Mouse (Mus musculus) lung, embryonic 15.5 days (tissue): ENCODE measurements around the gene Asgr1. TPM values are rescaled to one million over a fixed set of nuclear protein-coding genes. Genes with fewer than 3 reads are reported as not detected.

ENCODE experiments used
- ATAC-seq: fragments of 200-750 bp; cut with Nextera tagmentation; 2 replicates; pipeline ENCODE4 v1.8.0; 2017; ENCODE audit warnings: moderate number of reproducible peaks, borderline replicate concordance; ENCODE audit not compliant: low FRiP score, low TSS enrichment; ENCODE audit errors: extremely low read depth
- H3K27ac ChIP-seq: fragments of 300-500 bp; sonication (generic); 2 replicates; pipeline ENCODE4 v1.5.1; 2015; ENCODE audit warnings: moderate library complexity, mild to moderate bottlenecking, inconsistent platforms
- H3K27me3 ChIP-seq: fragments of 300-500 bp; sonication (generic); 2 replicates; pipeline ENCODE4 v1.6.1; 2015; ENCODE audit warnings: inconsistent platforms
- H3K36me3 ChIP-seq: fragments of 300-500 bp; sonication (generic); 2 replicates; pipeline ENCODE4 v1.6.1; 2015; ENCODE audit warnings: inconsistent platforms
- H3K4me1 ChIP-seq: fragments of 300-500 bp; sonication (generic); 2 replicates; pipeline ENCODE4 v1.6.1; 2015; ENCODE audit warnings: inconsistent platforms
- H3K4me2 ChIP-seq: fragments of 300-500 bp; sonication (generic); 2 replicates; pipeline ENCODE4 v1.6.1; 2015; ENCODE audit warnings: inconsistent platforms, mild to moderate bottlenecking, moderate library complexity
- H3K4me3 ChIP-seq: fragments of 300-500 bp; sonication (generic); 2 replicates; pipeline ENCODE4 v1.5.1; 2015; ENCODE audit warnings: mild to moderate bottlenecking, inconsistent platforms
- H3K9ac ChIP-seq: fragments of 300-500 bp; sonication (generic); 2 replicates; pipeline ENCODE4 v1.6.1; 2015; ENCODE audit warnings: inconsistent platforms
- H3K9me3 ChIP-seq: fragments of 300-500 bp; sonication (generic); 2 replicates; pipeline ENCODE4 v1.6.1; 2016; ENCODE audit warnings: inconsistent platforms
- WGBS: fragments of 180-500 bp; shearing (Covaris S2); methylation state at CpG from one replicate; pipeline ENCODE4 v1.1.7; 2015; 5-methylcytosine and 5-hydroxymethylcytosine counted together
- polyA plus RNA-seq: library from polyadenylated mRNA; unstranded; fragments of >200 nt; fragmentation: Nextera tagmentation; extraction: Ambion mirVana; gene quantifications from 2 replicates; pipeline ENCODE4 v1.2.1, GENCODE M21; 2015

Asgr1 gene
- polyA plus RNA-seq, 1 experiment from 2014 or later = 0.29 TPM

GRCm38 (mm10) chr11:70028401-70029129, 25.3 kb upstream of the Asgr1 start:
- Histone ChIP-seq H3K4me2 (peak overlapping the region; percentile 56), H3K4me1 (peaks cover 59% of the 10 kb centered on the region), H3K9me3 (no peaks in the 10 kb centered on the region), H3K27ac (peak overlapping the region; percentile 59), H3K4me3 (peak overlapping the region; percentile 23), H3K27me3 (peaks cover 3% of the 10 kb centered on the region; the same call in 1 of the 2 replicates), H3K9ac (no peak overlapping the region), H3K36me3 (peaks cover 25% of the 10 kb centered on the region)
- 15% methylated on average over 12 of the region's 12 CpGs for WGBS
- no peak for ATAC-seq

GRCm38 (mm10) chr11:70029130-70029801, 24.6 kb upstream of the Asgr1 start:
- Histone ChIP-seq H3K4me2 (peak overlapping the region; percentile 56), H3K27me3 (no peaks in the 10 kb centered on the region; the same call in 1 of the 2 replicates), H3K9me3 (no peaks in the 10 kb centered on the region), H3K4me1 (peaks cover 54% of the 10 kb centered on the region), H3K36me3 (peaks cover 28% of the 10 kb centered on the region), H3K9ac (no peak overlapping the region), H3K4me3 (peak overlapping the region; percentile 23), H3K27ac (peak overlapping the region; percentile 59)
- ATAC-seq = peak; percentile 75
- 3% methylated on average over 20 of the region's 20 CpGs for WGBS

GRCm38 (mm10) chr11:70029829-70030550, 23.9 kb upstream of the Asgr1 start:
- Histone ChIP-seq H3K4me2 (peak overlapping the region; percentile 56), H3K4me3 (0 out of 2 replicates have a peak overlapping the region, but pooled peaks have one; percentile 23), H3K4me1 (peaks cover 48% of the 10 kb centered on the region), H3K36me3 (peaks cover 28% of the 10 kb centered on the region), H3K27me3 (no peaks in the 10 kb centered on the region; the same call in 1 of the 2 replicates), H3K9ac (no peak overlapping the region), H3K9me3 (no peaks in the 10 kb centered on the region), H3K27ac (peak overlapping the region; percentile 59; the same call in 1 of the 2 replicates)
- 38% methylated on average over 11 of the region's 11 CpGs for WGBS
- no peak for ATAC-seq

- peaks cover 28% of the 10 kb centered on the region for H3K36me3 ChIP-seq
- no peak overlapping the region for H3K4me3 ChIP-seq
- H3K4me2 ChIP-seq = no peak overlapping the region
- H3K27me3 ChIP-seq = no peaks in the 10 kb centered on the region; the same call in 1 of the 2 replicates
- no peak overlapping the region for H3K27ac ChIP-seq
- H3K9me3 ChIP-seq = no peaks in the 10 kb centered on the region
- WGBS = 92% methylated on average over 28 of the region's 28 CpGs
- no peak overlapping the region for H3K9ac ChIP-seq
- H3K4me1 ChIP-seq = peaks cover 44% of the 10 kb centered on the region
- no peak for ATAC-seq
Measured at GRCm38 (mm10) chr11:70030651-70031320, 23.1 kb upstream of the Asgr1 start.

GRCm38 (mm10) chr11:70031321-70031670, 22.6 kb upstream of the Asgr1 start:
- H3K27ac ChIP-seq = no peak overlapping the region
- ATAC-seq = no peak
- peaks cover 28% of the 10 kb centered on the region for H3K36me3 ChIP-seq
- H3K9ac ChIP-seq = no peak overlapping the region
- H3K4me2 ChIP-seq = no peak overlapping the region
- no peaks in the 10 kb centered on the region; the same call in 1 of the 2 replicates for H3K27me3 ChIP-seq
- WGBS = 96% methylated on average over 11 of the region's 11 CpGs
- peaks cover 39% of the 10 kb centered on the region for H3K4me1 ChIP-seq
- no peak overlapping the region for H3K4me3 ChIP-seq
- H3K9me3 ChIP-seq = no peaks in the 10 kb centered on the region

GRCm38 (mm10) chr11:70038174-70038573, 15.7 kb upstream of the Asgr1 start:
- no peak for ATAC-seq
- no peak overlapping the region for H3K27ac ChIP-seq
- H3K4me2 ChIP-seq = no peak overlapping the region
- WGBS = 75% methylated on average over 7 of the region's 7 CpGs
- H3K27me3 ChIP-seq = no peaks in the 10 kb centered on the region
- H3K4me1 ChIP-seq = no peaks in the 10 kb centered on the region
- no peaks in the 10 kb centered on the region for H3K9me3 ChIP-seq
- no peak overlapping the region for H3K9ac ChIP-seq
- no peak overlapping the region for H3K4me3 ChIP-seq
- peaks cover 23% of the 10 kb centered on the region for H3K36me3 ChIP-seq

- H3K4me2 ChIP-seq = no peak overlapping the region
- no peaks in the 10 kb centered on the region for H3K9me3 ChIP-seq
- H3K9ac ChIP-seq = no peak overlapping the region
- no peak overlapping the region for H3K27ac ChIP-seq
- no peak overlapping the region for H3K4me3 ChIP-seq
- no peaks in the 10 kb centered on the region for H3K4me1 ChIP-seq
- 87% methylated on average over 10 of the region's 10 CpGs for WGBS
- H3K27me3 ChIP-seq = no peaks in the 10 kb centered on the region
- no peak for ATAC-seq
- H3K36me3 ChIP-seq = peaks cover 30% of the 10 kb centered on the region
Measured at GRCm38 (mm10) chr11:70039631-70040030, 14.3 kb upstream of the Asgr1 start.

- no peaks in the 10 kb centered on the region for H3K4me1 ChIP-seq
- H3K36me3 ChIP-seq = peaks cover 31% of the 10 kb centered on the region
- no peaks in the 10 kb centered on the region for H3K27me3 ChIP-seq
- no peak overlapping the region for H3K4me2 ChIP-seq
- H3K9ac ChIP-seq = no peak overlapping the region
- H3K9me3 ChIP-seq = no peaks in the 10 kb centered on the region
- no peak overlapping the region for H3K4me3 ChIP-seq
- H3K27ac ChIP-seq = no peak overlapping the region
- no peak for ATAC-seq
- 92% methylated on average over 7 of the region's 7 CpGs for WGBS
Measured at GRCm38 (mm10) chr11:70040184-70040583, 13.7 kb upstream of the Asgr1 start.

- WGBS = 84% methylated on average over 23 of the region's 23 CpGs
Measured at GRCm38 (mm10) chr11:70042309-70043085, 11.4 kb upstream of the Asgr1 start.

GRCm38 (mm10) chr11:70043665-70044064, 10.2 kb upstream of the Asgr1 start:
- WGBS = 84% methylated on average over 7 of the region's 7 CpGs
- Histone ChIP-seq H3K27ac (no peak overlapping the region), H3K4me3 (no peak overlapping the region), H3K4me1 (no peaks in the 10 kb centered on the region), H3K4me2 (no peak overlapping the region), H3K27me3 (no peaks in the 10 kb centered on the region), H3K9ac (no peak overlapping the region), H3K9me3 (no peaks in the 10 kb centered on the region), H3K36me3 (peaks cover 31% of the 10 kb centered on the region)
- ATAC-seq = no peak

More at GRCm38 (mm10) chr11:70042309-70043085, 11.4 kb upstream of the Asgr1 start:
- H3K27me3 ChIP-seq = no peaks in the 10 kb centered on the region
- ATAC-seq = no peak
- H3K9ac ChIP-seq = no peak overlapping the region
- no peak overlapping the region for H3K4me3 ChIP-seq
- no peaks in the 10 kb centered on the region for H3K4me1 ChIP-seq
- no peak overlapping the region for H3K27ac ChIP-seq
- peaks cover 31% of the 10 kb centered on the region for H3K36me3 ChIP-seq
- H3K9me3 ChIP-seq = no peaks in the 10 kb centered on the region
- no peak overlapping the region for H3K4me2 ChIP-seq

- H3K4me2 ChIP-seq = no peak overlapping the region
- no peaks in the 10 kb centered on the region for H3K27me3 ChIP-seq
- no peak overlapping the region for H3K4me3 ChIP-seq
- no peak overlapping the region for H3K27ac ChIP-seq
- WGBS = 32% methylated on average over 9 of the region's 9 CpGs
- no peaks in the 10 kb centered on the region for H3K9me3 ChIP-seq
- H3K36me3 ChIP-seq = peaks cover 27% of the 10 kb centered on the region
- no peaks in the 10 kb centered on the region for H3K4me1 ChIP-seq
- peak; percentile 48; the same call in 1 of the 2 replicates for ATAC-seq
- H3K9ac ChIP-seq = no peak overlapping the region
Measured at GRCm38 (mm10) chr11:70045435-70045834, 8.4 kb upstream of the Asgr1 start.
